Mouse (Mus musculus) adrenal gland, adult 2 months (tissue): ENCODE measurements at regions not wholly inside any gene's neighbourhood (a gene's known extent, or its start where the extent isn't known, plus 50 kb on each side); places are given as distances from the start of the nearest gene placed in this dataset.

ENCODE experiments used
- DNase-seq: peaks from one replicate; pipeline ENCODE4 v3.0.0; 2021

GRCm38 (mm10) chr4:68648311-68648710 is 305.9 kb downstream of the Brinp1 start:
- no peak for DNase-seq

GRCm38 (mm10) chr4:68633299-68633698 is 320.9 kb downstream of the Brinp1 start:
- no peak for DNase-seq

- DNase-seq: no peak
Observed at GRCm38 (mm10) chr4:68624025-68624342, 330.2 kb downstream of the Brinp1 start.

GRCm38 (mm10) chr4:68623125-68624024 is 330.8 kb downstream of the Brinp1 start:
- no peak for DNase-seq

GRCm38 (mm10) chr4:68620585-68620984 is 333.6 kb downstream of the Brinp1 start:
- DNase-seq: no peak

- no peak for DNase-seq
Observed at GRCm38 (mm10) chr4:68615706-68616397, 338.3 kb downstream of the Brinp1 start.

GRCm38 (mm10) chr4:68612263-68613012 is 341.8 kb downstream of the Brinp1 start:
- no peak for DNase-seq

- DNase-seq: no peak
Observed at GRCm38 (mm10) chr4:68595256-68595655, 358.9 kb downstream of the Brinp1 start.

- no peak for DNase-seq
Observed at GRCm38 (mm10) chr4:68575375-68575774, 378.8 kb downstream of the Brinp1 start.

- no peak for DNase-seq
Observed at GRCm38 (mm10) chr4:68574610-68575167, 379.5 kb downstream of the Brinp1 start.

- no peak for DNase-seq
Observed at GRCm38 (mm10) chr4:68573333-68573732, 380.9 kb downstream of the Brinp1 start.

GRCm38 (mm10) chr4:68572521-68572920 is 381.7 kb downstream of the Brinp1 start:
- DNase-seq: no peak

- no peak for DNase-seq
Observed at GRCm38 (mm10) chr4:68536254-68536653, 417.9 kb downstream of the Brinp1 start.

- DNase-seq: no peak
Observed at GRCm38 (mm10) chr4:68535815-68536214, 418.4 kb downstream of the Brinp1 start.

GRCm38 (mm10) chr4:68532056-68532455 is 422.1 kb downstream of the Brinp1 start:
- DNase-seq: no peak

- DNase-seq: no peak
Observed at GRCm38 (mm10) chr4:68487993-68488392, 466.2 kb downstream of the Brinp1 start.

GRCm38 (mm10) chr4:68486876-68487275 is 467.3 kb downstream of the Brinp1 start:
- no peak for DNase-seq

- DNase-seq: no peak
Observed at GRCm38 (mm10) chr4:68461783-68462182, 492.4 kb downstream of the Brinp1 start.

- no peak for DNase-seq
Observed at GRCm38 (mm10) chr4:68416046-68416445, 538.2 kb downstream of the Brinp1 start.

GRCm38 (mm10) chr4:68410785-68411184 is 543.4 kb downstream of the Brinp1 start:
- no peak for DNase-seq

- DNase-seq: peak; percentile 7
Observed at GRCm38 (mm10) chr4:68404364-68404763, 549.8 kb downstream of the Brinp1 start.

- DNase-seq: no peak
Observed at GRCm38 (mm10) chr4:68387097-68387496, 567.1 kb downstream of the Brinp1 start.
